Mouse (Mus musculus) limb, embryonic 13.5 days (tissue): ENCODE results near the gene Sulf2. TPM values are rescaled to one million over a fixed set of nuclear protein-coding genes. Genes with fewer than 3 reads are reported as not detected.

Experiments used
- ATAC-seq: fragments of 200-750 bp; cut with Nextera tagmentation; 2 replicates; pipeline ENCODE4 v1.8.0; 2017; ENCODE audit warnings: low read depth, moderate number of reproducible peaks, moderate TSS enrichment; ENCODE audit not compliant: low FRiP score
- H3K27ac ChIP-seq: fragments of 300-500 bp; sonication (generic); 2 replicates; pipeline ENCODE4 v1.5.1; 2015; ENCODE audit warnings: inconsistent platforms, mild to moderate bottlenecking, moderate library complexity
- H3K27me3 ChIP-seq: fragments of 300-500 bp; sonication (generic); 2 replicates; pipeline ENCODE4 v1.6.1; 2015; ENCODE audit warnings: mild to moderate bottlenecking, inconsistent platforms
- H3K36me3 ChIP-seq: fragments of 300-500 bp; sonication (generic); 2 replicates; pipeline ENCODE4 v1.6.1; 2015; ENCODE audit warnings: inconsistent platforms, mild to moderate bottlenecking, moderate library complexity
- H3K4me1 ChIP-seq: fragments of 300-500 bp; sonication (generic); 2 replicates; pipeline ENCODE4 v1.6.1; 2015; ENCODE audit warnings: inconsistent platforms
- H3K4me2 ChIP-seq: fragments of 300-500 bp; sonication (generic); replicated peaks from 2 replicates; pipeline ENCODE4 v1.6.1; 2015; ENCODE audit warnings: inconsistent platforms, mild to moderate bottlenecking, moderate library complexity
- H3K4me3 ChIP-seq: fragments of 300-500 bp; sonication (generic); 2 replicates; pipeline ENCODE4 v1.5.1; 2015; ENCODE audit warnings: moderate library complexity, mild to moderate bottlenecking, inconsistent platforms
- H3K9ac ChIP-seq: fragments of 300-500 bp; sonication (generic); 2 replicates; pipeline ENCODE4 v1.6.1; 2015; ENCODE audit warnings: mild to moderate bottlenecking, inconsistent platforms
- H3K9me3 ChIP-seq: fragments of 300-500 bp; sonication (generic); 2 replicates; pipeline ENCODE4 v1.6.1; 2016; ENCODE audit warnings: inconsistent platforms
- WGBS: fragments of 180-500 bp; shearing (Covaris S2); methylation state at CpG from one replicate; pipeline ENCODE4 v1.1.7; 2015; 5-methylcytosine and 5-hydroxymethylcytosine counted together
- polyA plus RNA-seq: library from polyadenylated mRNA; unstranded; fragments of >200 nt; fragmentation: Nextera tagmentation; extraction: Ambion mirVana; gene quantifications from 2 replicates; pipeline ENCODE4 v1.2.1, GENCODE M21; 2015

Gene Sulf2
- polyA plus RNA-seq, 1 experiment from 2014 or later = 181 TPM

GRCm38 (mm10) chr2:166170173-166170572 lies 14.7 kb upstream of the Sulf2 start:
- 0 out of 2 replicates have a peak, but pooled peaks cover 3% of the 10 kb centered on the region for H3K27me3 ChIP-seq
- 38% methylated on average over 7 of the region's 7 CpGs for WGBS
- H3K27ac ChIP-seq = peak overlapping the region; percentile 39; the same call in 1 of the 2 replicates
- ATAC-seq = no peak
- H3K4me3 ChIP-seq = no peak overlapping the region
- H3K9me3 ChIP-seq = no peaks in the 10 kb centered on the region
- H3K4me2 ChIP-seq = no peak overlapping the region
- no peaks in the 10 kb centered on the region for H3K36me3 ChIP-seq
- H3K4me1 ChIP-seq = peaks cover 73% of the 10 kb centered on the region
- no peak overlapping the region for H3K9ac ChIP-seq

GRCm38 (mm10) chr2:166168868-166169267 lies 13.4 kb upstream of the Sulf2 start:
- 25% methylated on average over 7 of the region's 7 CpGs for WGBS
- H3K4me3 ChIP-seq = no peak overlapping the region
- no peaks in the 10 kb centered on the region for H3K36me3 ChIP-seq
- no peak overlapping the region for H3K4me2 ChIP-seq
- H3K9me3 ChIP-seq = no peaks in the 10 kb centered on the region
- H3K27ac ChIP-seq = peak overlapping the region; percentile 4; the same call in 1 of the 2 replicates
- no peak for ATAC-seq
- 0 out of 2 replicates have a peak overlapping the region, but pooled peaks have one; percentile 1 for H3K9ac ChIP-seq
- 0 out of 2 replicates have a peak, but pooled peaks cover 3% of the 10 kb centered on the region for H3K27me3 ChIP-seq
- peaks cover 73% of the 10 kb centered on the region for H3K4me1 ChIP-seq

- 0 out of 2 replicates have a peak, but pooled peaks cover 3% of the 10 kb centered on the region for H3K27me3 ChIP-seq
- H3K4me2 ChIP-seq = no peak overlapping the region
- no peak overlapping the region for H3K4me3 ChIP-seq
- ATAC-seq = no peak
- no peaks in the 10 kb centered on the region for H3K9me3 ChIP-seq
- H3K4me1 ChIP-seq = peaks cover 76% of the 10 kb centered on the region
- H3K9ac ChIP-seq = no peak overlapping the region
- WGBS = 92% methylated on average over 2 of the region's 2 CpGs
- no peak overlapping the region for H3K27ac ChIP-seq
- H3K36me3 ChIP-seq = no peaks in the 10 kb centered on the region
Observed at GRCm38 (mm10) chr2:166167387-166167786, 11.9 kb upstream of the Sulf2 start.

- H3K36me3 ChIP-seq = no peaks in the 10 kb centered on the region
- no peak overlapping the region for H3K4me3 ChIP-seq
- no peaks in the 10 kb centered on the region for H3K9me3 ChIP-seq
- no peak overlapping the region for H3K4me2 ChIP-seq
- no peak for ATAC-seq
- H3K27ac ChIP-seq = peak overlapping the region; percentile 28; the same call in 1 of the 2 replicates
- no peaks in the 10 kb centered on the region for H3K27me3 ChIP-seq
- WGBS = 39% methylated on average over 7 of the region's 7 CpGs
- no peak overlapping the region for H3K9ac ChIP-seq
- peaks cover 71% of the 10 kb centered on the region for H3K4me1 ChIP-seq
Observed at GRCm38 (mm10) chr2:166165396-166165795, 9.9 kb upstream of the Sulf2 start.

- WGBS = 89% methylated on average over 1 of the region's 1 CpGs
Observed at GRCm38 (mm10) chr2:166164601-166165000, 9.1 kb upstream of the Sulf2 start.

GRCm38 (mm10) chr2:166163917-166164316 lies 8.5 kb upstream of the Sulf2 start:
- no peak overlapping the region for H3K4me3 ChIP-seq
- H3K9ac ChIP-seq = no peak overlapping the region
- no peak for ATAC-seq
- H3K4me1 ChIP-seq = peaks cover 59% of the 10 kb centered on the region
- H3K27ac ChIP-seq = no peak overlapping the region
- no peaks in the 10 kb centered on the region for H3K27me3 ChIP-seq
- H3K36me3 ChIP-seq = no peaks in the 10 kb centered on the region
- H3K9me3 ChIP-seq = no peaks in the 10 kb centered on the region
- H3K4me2 ChIP-seq = no peak overlapping the region
- WGBS = 46% methylated on average over 6 of the region's 6 CpGs

More at GRCm38 (mm10) chr2:166164601-166165000, 9.1 kb upstream of the Sulf2 start:
- ATAC-seq = no peak
- no peaks in the 10 kb centered on the region for H3K36me3 ChIP-seq
- no peaks in the 10 kb centered on the region for H3K9me3 ChIP-seq
- H3K4me3 ChIP-seq = no peak overlapping the region
- no peaks in the 10 kb centered on the region for H3K27me3 ChIP-seq
- no peak overlapping the region for H3K27ac ChIP-seq
- no peak overlapping the region for H3K9ac ChIP-seq
- no peak overlapping the region for H3K4me2 ChIP-seq
- H3K4me1 ChIP-seq = peaks cover 63% of the 10 kb centered on the region

GRCm38 (mm10) chr2:166163252-166163651 lies 7.8 kb upstream of the Sulf2 start:
- no peak overlapping the region for H3K4me3 ChIP-seq
- no peak for ATAC-seq
- H3K4me1 ChIP-seq = peaks cover 60% of the 10 kb centered on the region
- no peak overlapping the region for H3K9ac ChIP-seq
- no peaks in the 10 kb centered on the region for H3K9me3 ChIP-seq
- whole genome bisulfite sequencing = 55% methylated on average over 5 of the region's 5 CpGs
- H3K4me2 ChIP-seq = no peak overlapping the region
- H3K36me3 ChIP-seq = no peaks in the 10 kb centered on the region
- H3K27me3 ChIP-seq = no peaks in the 10 kb centered on the region
- peak overlapping the region; percentile 45; the same call in 1 of the 2 replicates for H3K27ac ChIP-seq

- Histone ChIP-seq H3K36me3 (no peaks in the 10 kb centered on the region), H3K4me1 (peaks cover 64% of the 10 kb centered on the region), H3K4me3 (no peak overlapping the region), H3K9me3 (no peaks in the 10 kb centered on the region), H3K4me2 (no peak overlapping the region), H3K9ac (no peak overlapping the region), H3K27ac (peak overlapping the region; percentile 45), H3K27me3 (no peaks in the 10 kb centered on the region)
- WGBS = 46% methylated on average over 5 of the region's 5 CpGs
- no peak for ATAC-seq
Observed at GRCm38 (mm10) chr2:166162160-166162559, 6.7 kb upstream of the Sulf2 start.

- H3K36me3 ChIP-seq = no peaks in the 10 kb centered on the region
- WGBS = 84% methylated on average over 7 of the region's 7 CpGs
- ATAC-seq = no peak
- H3K9ac ChIP-seq = no peak overlapping the region
- H3K27me3 ChIP-seq = no peaks in the 10 kb centered on the region
- H3K27ac ChIP-seq = no peak overlapping the region
- H3K4me1 ChIP-seq = peaks cover 60% of the 10 kb centered on the region
- H3K4me3 ChIP-seq = no peak overlapping the region
- H3K9me3 ChIP-seq = no peaks in the 10 kb centered on the region
- no peak overlapping the region for H3K4me2 ChIP-seq
Observed at GRCm38 (mm10) chr2:166159276-166159675, 3.8 kb upstream of the Sulf2 start.

- no peak overlapping the region for H3K4me3 ChIP-seq
- peak overlapping the region; percentile 42 for H3K4me2 ChIP-seq
- H3K9ac ChIP-seq = peak overlapping the region; percentile 31; the same call in 1 of the 2 replicates
- WGBS = 10% methylated on average over 12 of the region's 12 CpGs
- H3K9me3 ChIP-seq = no peaks in the 10 kb centered on the region
- 0 out of 2 replicates have a peak, but pooled peaks have one; percentile 2 for ATAC-seq
- H3K27ac ChIP-seq = peak overlapping the region; percentile 85
- peaks cover 58% of the 10 kb centered on the region for H3K4me1 ChIP-seq
- H3K27me3 ChIP-seq = no peaks in the 10 kb centered on the region
- no peaks in the 10 kb centered on the region for H3K36me3 ChIP-seq
Observed at GRCm38 (mm10) chr2:166157767-166158561, 2.5 kb upstream of the Sulf2 start.

GRCm38 (mm10) chr2:166157144-166157543 lies 1.7 kb upstream of the Sulf2 start:
- Histone ChIP-seq H3K27ac (peak overlapping the region; percentile 85), H3K9ac (no peak overlapping the region), H3K4me2 (no peak overlapping the region), H3K4me3 (no peak overlapping the region), H3K4me1 (peaks cover 58% of the 10 kb centered on the region), H3K27me3 (no peaks in the 10 kb centered on the region), H3K36me3 (no peaks in the 10 kb centered on the region), H3K9me3 (no peaks in the 10 kb centered on the region)
- no peak for ATAC-seq
- 76% methylated on average over 2 of the region's 2 CpGs for WGBS

GRCm38 (mm10) chr2:166156122-166156521 lies 659 bp upstream of the Sulf2 start:
- Histone ChIP-seq H3K27me3 (no peaks in the 10 kb centered on the region), H3K4me1 (peaks cover 64% of the 10 kb centered on the region), H3K4me2 (peak overlapping the region; percentile 92), H3K9me3 (no peaks in the 10 kb centered on the region), H3K36me3 (no peaks in the 10 kb centered on the region; the same call in 1 of the 2 replicates), H3K27ac (peak overlapping the region; percentile 98), H3K4me3 (peak overlapping the region; percentile 87), H3K9ac (peak overlapping the region; percentile 99)
- WGBS = 2% methylated on average over 12 of the region's 12 CpGs
- 0 out of 2 replicates have a peak, but pooled peaks have one; percentile 8 for ATAC-seq
